Mouse (Mus musculus) thymus, postnatal 36 days (tissue): ENCODE data around the gene Gldc.

Experiments used
- DNase-seq, 2 experiments: peaks; one replicate each; pipeline ENCODE4 v3.0.0; 2022; ENCODE audit warnings: mixed read lengths in 2 of 2

The Gldc gene

DNA sequence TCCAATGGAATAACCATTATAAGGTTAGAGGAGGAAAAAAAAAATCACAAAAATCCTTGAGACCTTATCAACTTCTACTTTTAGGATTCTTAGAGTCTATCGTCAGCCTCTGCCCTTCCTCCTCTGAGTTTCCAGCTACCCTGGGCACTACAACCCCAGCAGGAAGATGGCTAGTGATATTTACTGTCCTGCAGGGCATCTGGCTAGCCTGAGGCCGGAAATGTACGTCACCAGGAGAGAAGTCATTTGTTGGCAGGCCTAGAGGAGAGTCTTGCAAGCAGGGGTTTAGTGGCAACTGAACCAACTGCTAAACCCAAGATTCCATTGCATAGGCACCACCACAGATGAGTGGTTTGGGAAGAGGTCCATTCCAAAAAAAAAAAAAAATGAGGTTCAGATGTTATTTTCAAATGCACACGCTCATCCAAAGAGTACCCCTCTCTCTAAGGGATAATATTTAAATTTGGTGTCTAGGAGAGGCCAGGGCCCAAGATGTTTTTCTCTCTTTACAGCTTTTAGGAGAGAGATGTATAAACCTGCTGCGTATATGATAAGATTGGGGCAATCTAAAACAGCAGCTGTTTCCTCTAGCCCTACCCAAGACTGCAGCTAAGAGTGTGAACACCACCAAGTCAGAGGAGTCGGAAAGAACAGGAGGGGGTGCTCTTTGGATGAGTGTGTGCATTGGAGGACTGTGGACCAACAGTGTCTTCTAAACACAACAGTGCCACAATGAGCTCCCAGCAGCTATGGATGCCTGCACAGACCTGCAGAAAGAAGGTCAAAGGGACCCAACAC, 70.0 kb downstream of the Gldc start:
- no peak for DNase-seq

DNA sequence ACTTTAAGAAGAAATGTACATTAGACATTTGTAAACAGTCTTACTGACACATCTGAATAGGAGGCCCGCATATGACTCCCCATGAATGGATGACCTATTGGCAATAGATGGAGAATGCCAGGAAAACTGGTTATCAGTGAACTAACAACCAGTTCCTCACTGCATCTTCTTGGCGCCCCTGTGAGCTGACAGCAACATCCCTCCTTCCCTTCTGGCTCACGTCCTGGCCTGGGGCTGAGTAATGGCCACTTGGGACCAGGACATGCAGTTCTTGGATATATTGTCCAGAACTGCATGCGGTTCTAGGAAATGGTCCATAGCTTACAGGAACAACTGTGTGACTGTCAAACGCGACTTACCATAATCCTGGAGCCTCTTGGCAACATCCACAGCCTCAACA, 72.6 kb downstream of the Gldc start:
- no peak for DNase-seq

DNA sequence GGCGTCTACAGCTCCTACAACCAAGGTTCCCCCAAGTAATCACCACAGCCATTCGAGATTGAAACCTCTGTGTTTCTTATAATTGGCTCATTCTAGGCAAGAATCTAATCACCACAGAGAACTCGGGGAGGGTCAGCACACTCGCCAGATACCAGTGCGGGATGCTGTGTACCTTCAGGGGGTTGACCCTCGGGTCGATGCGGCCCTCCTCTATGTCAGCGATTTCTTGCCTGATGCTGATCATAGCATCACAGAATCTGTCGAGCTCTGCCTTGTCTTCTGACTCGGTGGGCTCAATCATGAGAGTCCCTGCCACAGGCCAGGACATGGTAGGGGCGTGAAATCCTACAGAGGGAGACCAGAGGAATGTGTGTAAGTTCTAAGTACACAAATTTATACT, 74.7 kb downstream of the Gldc start:
- no peak for DNase-seq

DNA sequence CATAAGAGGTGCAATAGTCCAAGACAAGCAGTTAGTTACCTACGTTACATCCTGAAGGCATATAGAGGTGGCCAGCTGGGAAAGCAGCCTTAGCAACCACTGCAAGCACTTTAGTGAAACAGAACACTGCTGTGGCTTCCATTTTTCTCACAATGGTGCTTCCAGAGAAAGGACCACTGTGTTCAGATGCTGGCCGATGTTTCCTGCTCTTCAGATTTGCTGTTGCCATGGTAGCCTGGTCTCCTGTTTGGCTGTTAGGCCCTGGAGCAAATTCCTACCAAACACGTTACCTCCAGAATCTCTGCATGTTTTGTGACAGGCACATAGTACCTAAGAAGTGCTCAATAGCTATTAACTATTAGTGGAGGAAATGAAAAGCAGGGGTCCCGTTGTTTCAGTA, 78.2 kb downstream of the Gldc start:
- no peak for DNase-seq

DNA sequence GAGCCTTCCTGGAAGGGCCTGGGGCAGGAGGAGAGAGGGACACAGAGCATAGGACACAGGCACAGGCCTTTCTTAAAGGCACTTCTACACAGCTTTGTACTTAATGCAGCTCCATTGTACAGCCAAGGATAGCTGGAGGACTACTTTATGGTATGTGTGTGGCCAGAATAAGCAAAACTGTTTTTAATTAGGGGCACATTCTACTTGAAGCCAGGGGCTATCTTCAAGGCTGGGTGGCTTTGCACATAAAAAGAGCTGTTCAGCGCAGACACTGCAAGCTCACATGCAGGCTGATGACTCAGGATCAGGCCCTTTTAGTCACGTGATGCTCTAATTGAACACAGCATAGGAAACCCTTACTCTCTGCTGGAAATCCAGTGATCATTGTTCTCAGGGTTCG, 79.0 kb downstream of the Gldc start:
- no peak for DNase-seq

DNA sequence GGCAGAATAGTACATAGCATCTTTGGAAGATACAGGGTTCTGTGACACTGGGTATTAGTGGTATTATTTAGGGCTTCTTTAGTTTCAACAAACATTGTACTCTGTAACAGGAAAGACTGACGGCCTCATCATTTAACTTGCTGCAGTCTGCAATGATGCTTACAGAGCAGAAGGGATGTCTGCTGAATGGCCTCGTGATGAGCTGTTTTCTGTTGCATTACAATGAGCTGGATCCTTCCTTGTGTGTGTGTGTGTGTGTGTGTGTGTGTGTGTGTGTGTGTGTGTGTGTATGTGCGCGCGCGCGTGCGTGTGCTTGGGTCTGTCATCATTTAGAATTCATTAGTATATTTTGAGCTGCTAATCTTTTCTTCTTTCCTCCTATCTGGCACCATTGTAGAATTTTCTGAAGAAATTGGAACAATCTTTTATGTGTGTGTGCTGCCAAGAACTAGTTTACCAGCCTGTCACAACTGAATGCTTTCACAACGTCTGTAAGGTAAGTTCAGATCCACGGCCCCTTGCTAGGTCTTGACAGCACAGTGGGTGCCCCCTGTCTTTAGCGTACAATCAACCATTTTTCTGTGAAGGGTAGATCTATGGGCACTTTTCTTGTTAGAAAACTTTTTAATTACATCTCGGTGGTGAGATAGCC, 83.5 kb downstream of the Gldc start:
- DNase-seq = no peak

DNA sequence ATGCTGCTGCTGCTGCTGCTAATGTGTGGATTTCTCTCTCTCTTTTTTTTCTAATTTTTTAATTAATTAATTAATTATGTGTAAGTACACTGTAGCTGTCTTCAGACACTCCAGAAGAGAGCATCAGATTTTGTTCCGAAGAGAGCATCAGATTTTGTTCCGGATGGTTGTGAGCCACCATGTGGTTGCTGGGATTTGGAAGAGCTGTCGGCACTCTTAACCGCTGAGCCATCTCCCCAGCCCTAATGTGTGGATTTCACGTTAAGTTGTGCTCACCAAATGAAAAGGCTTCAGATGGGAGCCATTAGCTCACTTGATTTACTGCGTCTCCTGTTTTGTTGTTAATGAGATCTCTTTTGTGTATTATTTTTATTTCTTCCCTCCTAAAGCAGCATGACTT, 85.1 kb downstream of the Gldc start:
- DNase-seq = no peak

DNA sequence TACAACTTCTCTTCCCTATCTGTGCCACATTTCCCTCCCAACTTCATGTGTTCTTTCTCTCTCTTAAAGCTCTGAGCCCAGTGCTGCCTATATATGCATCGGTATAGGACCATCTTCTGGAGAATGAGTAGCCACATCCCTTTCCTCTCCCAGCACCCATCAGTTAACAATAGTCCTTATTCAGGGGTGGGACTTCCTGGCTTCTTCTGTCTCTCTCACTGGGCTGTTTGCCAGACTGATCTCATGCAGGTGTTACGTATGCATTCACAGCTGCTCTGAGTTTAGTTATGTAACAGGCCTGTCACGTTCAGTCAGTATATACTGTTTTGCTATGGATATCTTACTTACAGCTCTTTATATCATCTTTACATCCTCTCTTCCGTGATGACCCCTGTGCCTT, 109.4 kb downstream of the Gldc start:
- no peak for DNase-seq

DNA sequence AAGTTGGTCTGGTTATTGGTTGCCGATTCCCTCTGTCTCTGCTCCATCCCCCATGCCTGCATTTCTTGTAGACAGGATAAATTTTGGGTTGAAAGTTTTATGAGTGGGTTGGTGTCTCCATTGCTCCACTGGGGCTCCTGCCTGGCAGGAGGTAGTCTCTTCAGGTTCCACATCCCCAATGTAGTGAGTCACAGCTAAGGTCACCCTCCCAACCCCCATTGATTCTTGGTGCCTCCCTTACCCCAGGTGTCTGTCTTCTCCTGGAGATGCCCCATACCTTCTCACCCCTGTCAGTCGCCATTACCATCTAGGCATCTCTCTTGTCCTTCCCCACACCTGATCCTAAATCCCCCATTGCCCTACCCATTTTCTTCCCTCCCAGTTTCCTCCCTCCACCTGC, 121.0 kb downstream of the Gldc start:
- no peak for DNase-seq

DNA sequence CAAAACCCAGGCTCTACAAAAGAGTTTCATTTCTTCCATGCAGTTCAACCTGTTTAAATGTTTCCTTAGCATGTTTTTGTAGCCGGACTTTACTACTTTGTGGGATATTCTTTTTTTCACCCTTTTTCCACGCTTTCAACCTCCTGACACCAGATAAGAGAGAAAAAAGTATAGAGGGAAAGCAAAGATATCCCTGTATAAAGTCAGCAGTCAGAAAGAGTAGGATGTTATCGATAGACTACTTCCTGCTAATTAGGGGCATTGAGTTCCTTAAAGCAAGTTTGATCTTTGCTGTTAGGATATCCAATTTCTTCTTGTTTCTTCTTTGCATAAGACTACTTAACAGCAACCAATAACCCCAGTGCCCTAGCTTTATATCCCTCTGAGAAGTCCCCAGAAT, 123.8 kb downstream of the Gldc start:
- no peak for DNase-seq

DNA sequence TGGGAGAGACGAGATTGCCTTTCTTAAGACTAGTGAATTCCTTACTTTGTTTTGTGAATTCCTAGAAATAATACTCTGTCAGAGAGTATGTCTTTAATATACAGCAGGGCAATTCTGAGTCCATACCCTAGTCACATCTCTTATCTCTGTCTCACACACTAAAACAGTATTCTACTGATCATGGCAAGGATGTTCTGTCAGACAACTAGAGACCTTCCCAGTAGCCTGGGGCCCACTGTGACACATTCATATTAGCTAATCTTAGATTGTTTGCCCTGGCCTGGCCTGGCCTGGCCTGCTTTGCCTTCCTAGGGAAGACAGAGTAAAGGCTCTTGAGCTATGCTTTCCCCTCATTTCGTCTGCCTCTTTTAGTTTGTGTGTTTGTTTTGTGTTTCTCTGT, 124.6 kb downstream of the Gldc start:
- DNase-seq = no peak
